Mouse (Mus musculus) cerebellum, postnatal 25 days (tissue): ENCODE results near the gene Dennd1a.
A peak's percentile ranks its signal among the peaks of the same experiment; 100 is the strongest.

Source experiments
- DNase-seq, 2 experiments: peaks; one replicate each; pipeline ENCODE4 v3.0.0; 2021; ENCODE audit warnings: mixed read lengths in 2 of 2

The Dennd1a gene

DNA sequence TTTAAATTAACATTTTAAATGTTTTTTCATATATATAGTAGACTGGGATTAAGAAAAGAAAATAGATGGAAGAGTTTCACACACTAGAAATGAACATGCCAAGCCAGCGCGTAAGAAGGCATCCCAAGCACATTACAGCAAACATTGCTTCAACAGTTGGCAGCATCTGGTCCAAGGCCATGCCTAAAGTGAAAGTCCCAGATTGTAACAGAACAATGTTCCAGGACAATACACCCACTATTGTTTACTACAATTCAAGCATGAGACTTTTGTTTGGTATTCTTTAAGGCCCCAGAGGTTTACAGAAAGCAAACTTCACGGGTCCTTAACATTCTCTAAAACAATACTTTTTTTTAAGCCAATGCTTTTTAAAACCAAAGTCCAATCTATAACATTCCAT is 124.7 kb downstream of the Dennd1a start:
- no peak for DNase-seq

DNA sequence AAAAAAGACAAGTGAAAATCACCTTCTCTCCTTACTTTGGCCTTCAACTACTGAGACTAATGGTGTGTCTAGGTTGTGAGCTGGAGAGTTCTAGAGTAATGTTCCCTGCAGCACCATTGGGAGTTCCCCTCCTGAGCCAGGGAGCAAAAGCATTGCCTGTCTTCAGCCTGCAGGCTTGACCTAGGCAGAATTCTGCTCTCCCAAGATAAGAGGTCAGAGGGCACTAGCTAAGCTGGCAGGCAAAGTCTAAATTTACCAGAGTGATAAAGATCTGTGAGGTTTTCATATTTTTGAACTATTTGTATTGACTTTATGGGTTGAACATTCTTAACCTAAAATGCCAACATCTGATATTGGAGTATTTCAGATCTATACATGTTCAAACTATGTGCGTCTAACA is 125.7 kb downstream of the Dennd1a start:
- no peak for DNase-seq

DNA sequence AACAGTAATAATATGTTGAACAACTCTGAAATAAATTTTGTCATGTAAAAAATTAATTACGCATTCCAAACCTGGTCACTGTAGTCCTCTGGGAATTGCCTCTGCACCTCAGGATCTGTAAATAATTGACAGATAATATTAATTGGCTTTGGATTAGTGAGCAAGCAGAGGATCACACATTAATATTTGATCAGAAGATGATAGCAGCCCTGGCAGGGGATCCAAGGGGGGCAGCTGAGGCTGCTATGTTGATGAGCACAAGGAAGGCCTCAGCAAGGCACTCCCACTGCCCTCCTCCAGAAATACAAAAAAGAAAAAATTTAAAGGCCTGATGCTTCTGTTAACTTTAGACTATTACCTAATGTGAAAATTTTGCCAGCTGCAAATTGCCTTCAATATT is 127.5 kb downstream of the Dennd1a start:
- no peak for DNase-seq

GRCm38 (mm10) chr2:38157002-38157401 is 130.2 kb downstream of the Dennd1a start:
- no peak for DNase-seq

- no peak for DNase-seq
Observed at GRCm38 (mm10) chr2:38156001-38156400, 131.2 kb downstream of the Dennd1a start.

DNA sequence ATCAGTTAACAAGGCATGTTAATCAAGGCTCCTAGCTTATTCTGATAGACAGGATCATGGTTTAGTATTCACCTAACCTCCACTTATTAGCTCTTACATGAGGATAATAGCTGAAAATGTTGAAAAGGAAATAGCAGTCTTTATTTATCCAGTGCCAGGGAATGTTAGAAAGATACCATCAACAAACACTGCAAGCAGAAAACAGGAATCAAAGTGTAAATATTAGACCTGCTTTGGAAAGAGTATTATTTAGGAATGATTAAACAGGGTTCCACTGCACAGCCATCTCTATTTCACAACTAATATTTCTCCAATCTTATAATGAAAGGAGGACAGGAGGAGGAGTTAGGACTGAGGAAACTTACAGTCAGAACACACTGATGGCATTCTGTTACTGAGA is 142.4 kb downstream of the Dennd1a start:
- no peak for DNase-seq

DNA sequence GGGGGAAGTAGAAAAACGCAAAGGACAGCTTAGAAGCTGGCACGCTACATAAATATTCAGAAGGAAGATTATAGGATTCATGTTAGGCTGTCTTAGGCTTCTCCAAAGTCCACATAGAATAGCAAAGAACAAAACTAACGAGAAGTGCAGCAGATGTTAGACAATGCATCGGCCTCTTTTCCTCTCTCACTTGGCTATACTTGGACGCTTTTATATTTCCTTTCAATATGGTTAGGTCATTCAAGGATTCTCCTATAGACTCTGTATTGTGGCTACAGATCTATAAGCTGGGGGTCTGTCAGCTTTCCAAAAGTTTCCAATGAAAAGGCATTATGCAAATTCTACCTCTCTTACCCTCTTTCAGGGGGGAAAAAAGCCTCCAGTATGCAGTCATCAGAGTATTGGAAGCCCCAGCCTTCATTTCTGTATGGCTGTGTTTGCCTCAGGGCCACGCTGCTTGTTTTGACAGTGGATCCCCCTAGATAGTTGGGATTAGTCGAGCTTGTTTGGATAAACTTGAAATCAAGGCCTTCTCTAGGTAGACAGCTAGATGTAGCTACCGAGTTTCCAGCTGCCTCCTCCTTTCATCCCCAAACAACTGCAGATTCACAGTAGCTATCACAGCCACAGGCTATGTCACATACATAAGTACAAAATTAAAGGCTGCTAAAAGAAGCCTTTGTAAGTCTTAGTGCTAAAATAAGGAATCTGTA is 143.0 kb downstream of the Dennd1a start:
- DNase-seq = no peak

DNA sequence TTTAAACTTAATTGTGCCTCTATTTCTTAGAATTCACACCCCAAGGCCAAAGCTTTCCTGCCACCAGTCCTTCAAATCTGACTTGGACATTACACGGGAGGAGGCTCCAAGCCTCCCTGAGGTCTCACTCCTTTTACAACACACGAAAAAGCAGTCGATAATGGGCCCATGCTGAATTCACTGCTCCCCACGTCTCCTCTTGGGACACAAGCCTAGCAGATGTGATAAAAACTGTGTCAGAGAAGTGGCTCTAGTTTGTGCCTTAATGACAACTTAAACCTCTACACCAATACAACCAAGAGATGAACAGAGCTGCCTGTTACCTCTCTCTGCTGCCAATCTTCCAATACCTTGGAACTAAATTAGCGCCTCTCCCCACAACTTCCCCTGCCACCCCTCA is 144.3 kb downstream of the Dennd1a start:
- DNase-seq = no peak

- no peak for DNase-seq
Observed at GRCm38 (mm10) chr2:38142210-38142609, 145.0 kb downstream of the Dennd1a start.

- no peak for DNase-seq
Observed at GRCm38 (mm10) chr2:38139536-38139935, 147.7 kb downstream of the Dennd1a start.

GRCm38 (mm10) chr2:38137086-38137485 is 150.1 kb downstream of the Dennd1a start:
- DNase-seq = peak; percentile 88 to 90

GRCm38 (mm10) chr2:38135427-38135826 is 151.8 kb downstream of the Dennd1a start:
- peak; percentile 52 to 65 for DNase-seq

GRCm38 (mm10) chr2:38133036-38133825 is 154.0 kb downstream of the Dennd1a start:
- peak; percentile 56 to 58 for DNase-seq

GRCm38 (mm10) chr2:38132233-38132822 is 154.9 kb downstream of the Dennd1a start:
- no peak for DNase-seq

- no peak for DNase-seq
Observed at GRCm38 (mm10) chr2:38131538-38131937, 155.7 kb downstream of the Dennd1a start.

GRCm38 (mm10) chr2:38129961-38130802 is 157.0 kb downstream of the Dennd1a start:
- no peak for DNase-seq

DNA sequence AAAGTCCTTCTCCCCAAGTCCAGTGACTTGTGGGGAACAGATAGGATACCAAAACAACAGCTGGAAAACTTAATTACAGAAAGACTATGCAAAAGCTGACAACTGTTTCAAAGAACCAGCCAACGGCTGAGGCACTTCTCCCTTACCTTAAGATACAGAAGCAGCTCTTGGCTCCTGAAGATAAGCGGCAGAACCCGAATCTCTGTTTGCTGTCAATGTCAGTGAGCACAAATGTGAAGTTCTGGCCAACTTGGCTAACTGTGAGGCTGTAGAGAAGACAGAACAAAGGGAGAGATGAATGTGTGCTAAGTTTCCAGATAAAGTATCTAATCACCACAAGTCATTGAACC is 160.8 kb downstream of the Dennd1a start:
- no peak for DNase-seq

DNA sequence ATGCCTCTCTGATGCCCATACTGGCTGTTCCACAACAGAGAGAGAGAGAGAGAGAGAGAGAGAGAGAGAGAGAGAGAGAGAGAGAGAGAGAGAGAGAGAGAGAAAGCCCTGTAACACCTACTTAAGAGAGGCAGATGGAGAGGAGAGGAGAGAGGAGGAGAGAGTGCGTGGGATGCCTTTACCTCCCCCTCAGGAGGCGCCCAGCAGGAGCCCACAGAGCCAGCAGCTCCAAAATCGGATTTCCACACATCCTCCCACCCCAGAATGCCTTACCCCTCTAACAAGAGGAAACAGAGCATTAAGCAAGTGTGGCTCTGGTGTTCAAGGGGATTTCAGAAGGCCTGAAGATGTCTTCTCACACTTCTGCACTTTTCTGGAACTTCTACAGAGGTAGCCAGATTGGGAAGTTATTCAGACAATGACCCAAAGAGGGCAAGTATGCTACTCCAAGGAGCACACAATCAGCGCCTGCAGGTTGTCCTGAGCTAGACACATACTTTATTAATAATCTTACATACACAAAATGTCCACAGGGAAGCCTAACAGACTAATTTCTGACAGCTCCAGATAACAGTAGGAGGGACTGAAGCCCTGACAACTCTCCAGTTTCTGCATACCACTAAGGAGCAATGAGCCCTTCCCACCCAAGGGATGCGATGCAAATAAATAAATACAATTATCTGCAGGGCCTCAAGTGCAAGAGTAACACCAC is 161.4 kb downstream of the Dennd1a start:
- peak in 1 of 2 experiments; percentile 31 for DNase-seq

GRCm38 (mm10) chr2:38124727-38125126 is 162.5 kb downstream of the Dennd1a start:
- no peak for DNase-seq

GRCm38 (mm10) chr2:38115000-38115399 is 172.2 kb downstream of the Dennd1a start:
- DNase-seq = no peak

DNA sequence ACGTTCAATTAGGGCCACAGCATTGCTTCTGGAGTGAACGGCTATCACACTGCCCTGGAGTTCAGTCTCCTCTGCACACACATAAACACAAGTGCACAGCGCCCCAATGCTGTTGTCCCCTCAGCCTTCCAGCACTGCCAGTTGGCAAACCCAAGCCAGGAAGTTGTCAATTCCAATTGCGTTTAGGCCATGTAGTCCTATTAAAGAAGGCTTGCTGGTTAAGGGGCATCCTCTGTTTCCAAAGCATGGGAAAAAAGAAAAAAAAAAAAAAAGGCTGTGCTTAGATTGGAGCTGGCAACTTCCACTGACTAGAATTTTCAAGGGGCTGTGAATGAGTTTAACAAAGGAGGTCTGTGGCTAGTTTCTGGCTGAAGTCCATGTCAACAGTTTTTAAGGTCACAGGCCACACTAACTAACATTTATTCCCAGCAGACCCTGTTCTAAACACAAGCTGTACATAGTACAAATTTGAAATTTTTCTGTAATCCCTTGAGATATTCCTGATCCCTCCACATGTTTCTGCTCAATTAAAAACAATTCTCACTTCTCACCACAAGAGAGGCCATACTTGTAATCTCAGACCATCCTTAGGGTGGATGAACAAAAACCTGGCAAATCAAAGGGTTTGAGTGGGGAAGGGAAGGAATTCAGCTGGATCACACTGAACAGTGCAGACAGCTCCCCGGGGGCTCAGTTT is 175.4 kb downstream of the Dennd1a start:
- peak in 1 of 2 experiments; percentile 22 for DNase-seq

DNA sequence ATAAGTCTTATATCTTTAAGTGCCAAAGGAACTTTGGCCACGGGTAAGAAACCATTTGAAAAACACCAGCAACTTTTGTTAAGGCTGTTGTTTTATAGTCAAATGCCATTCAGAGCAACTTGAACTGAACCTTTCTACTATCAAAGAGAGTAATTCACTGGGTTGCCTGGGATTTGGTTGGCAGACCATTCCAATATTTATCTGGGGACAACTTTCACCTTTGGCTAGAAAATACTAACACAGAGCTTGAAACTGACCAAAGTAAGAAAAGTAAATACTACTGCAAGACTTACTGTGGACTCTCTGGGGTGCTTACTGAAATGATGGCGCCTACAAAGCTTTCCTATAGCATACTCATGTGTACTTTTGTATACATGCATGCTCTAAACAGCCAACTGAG is 178.6 kb downstream of the Dennd1a start:
- DNase-seq = no peak
